Mouse (Mus musculus): ENCODE data around the gene Cdkal1.

DNA sequence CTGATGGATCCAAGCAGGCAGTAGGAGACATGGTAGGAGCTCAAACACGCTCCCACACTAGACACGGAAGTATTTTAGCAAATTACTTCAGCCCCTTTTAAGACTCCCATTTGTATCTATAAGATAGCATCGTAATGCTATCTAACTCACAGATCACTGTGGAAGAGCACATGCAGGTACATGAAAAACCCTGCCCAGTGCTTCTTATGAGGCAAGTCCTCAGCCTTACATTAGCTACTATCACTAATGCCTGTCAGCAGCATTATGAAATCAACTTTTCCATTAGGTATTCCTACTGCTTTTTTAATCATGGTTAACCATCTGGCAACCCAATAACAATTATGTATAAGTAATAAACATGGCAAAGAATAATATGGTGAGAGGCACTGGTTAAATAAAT lies 47.5 kb downstream of the Cdkal1 start:
- TF ChIP-seq TBP (conservative IDR thresholded peaks at IDR 0.05; ENCODE audit: low read depth, low read length) (no peak), MAFK (IDR thresholded peaks at IDR 0.05; ENCODE audit: insufficient replicate concordance, low read length) (no peak), TCF12 (IDR thresholded peaks at IDR 0.05; ENCODE audit: low read depth, low read length) (no peak), RCOR1 (conservative IDR thresholded peaks at IDR 0.05; ENCODE audit: low read depth, low read length) (no peak), CTCF (conservative IDR thresholded peaks at IDR 0.05 in 1 of 2, IDR thresholded peaks at IDR 0.05 in 1 of 2; ENCODE audit: low read depth in 2 of 2, low read length in 2 of 2) (no peak), MEF2A (IDR thresholded peaks at IDR 0.05; ENCODE audit: borderline replicate concordance, low read depth, low read length) (no peak), USF1 (IDR thresholded peaks at IDR 0.05; ENCODE audit: low read depth, low read length) (no peak), EP300 (IDR thresholded peaks at IDR 0.05; ENCODE audit: low read length) (no peak), MXI1 (IDR thresholded peaks at IDR 0.05; ENCODE audit: low read depth, low read length) (no peak)
